Mouse (Mus musculus) forebrain, embryonic 12.5 days (tissue): ENCODE measurements around the gene Zbtb18. TPM values are rescaled to one million over a fixed set of nuclear protein-coding genes. Genes with fewer than 3 reads are reported as not detected.

ENCODE experiments used
- ATAC-seq: fragments of 200-750 bp; cut with Nextera tagmentation; 2 replicates; pipeline ENCODE4 v1.8.0; 2017; ENCODE audit warnings: moderate TSS enrichment; ENCODE audit not compliant: low FRiP score
- H3K27ac ChIP-seq: fragments of 300-500 bp; sonication (generic); 2 replicates; pipeline ENCODE4 v1.5.1; 2016; ENCODE audit warnings: mild to moderate bottlenecking
- H3K27me3 ChIP-seq: fragments of 300-500 bp; sonication (generic); 2 replicates; pipeline ENCODE4 v1.6.1; 2016; ENCODE audit warnings: mild to moderate bottlenecking
- H3K36me3 ChIP-seq: fragments of 300-500 bp; sonication (generic); replicated peaks from 2 replicates; pipeline ENCODE4 v1.6.1; 2016; ENCODE audit warnings: mild to moderate bottlenecking
- H3K4me1 ChIP-seq: fragments of 300-500 bp; sonication (generic); 2 replicates; pipeline ENCODE4 v1.6.1; 2016
- H3K4me2 ChIP-seq: fragments of 300-500 bp; sonication (generic); 2 replicates; pipeline ENCODE4 v1.6.1; 2016; ENCODE audit warnings: mild to moderate bottlenecking, moderate library complexity
- H3K4me3 ChIP-seq: fragments of 300-500 bp; sonication (generic); replicated peaks from 2 replicates; pipeline ENCODE4 v1.5.1; 2016; ENCODE audit warnings: mild to moderate bottlenecking
- H3K9ac ChIP-seq: fragments of 300-500 bp; sonication (generic); 2 replicates; pipeline ENCODE4 v1.6.1; 2016; ENCODE audit warnings: mild to moderate bottlenecking
- H3K9me3 ChIP-seq: fragments of 300-500 bp; sonication (generic); 2 replicates; pipeline ENCODE4 v1.6.1; 2016
- WGBS: fragments of 180-500 bp; shearing (Covaris S2); methylation state at CpG from one replicate; pipeline ENCODE4 v1.1.7; 2016; 5-methylcytosine and 5-hydroxymethylcytosine counted together
- polyA plus RNA-seq: library from polyadenylated mRNA; unstranded; fragments of >200 nt; fragmentation: Nextera tagmentation; extraction: Ambion mirVana; gene quantifications from 2 replicates; pipeline ENCODE4 v1.2.1, GENCODE M21; 2016

Zbtb18 gene
- polyA plus RNA-seq, 1 experiment from 2014 or later = 21.6 TPM

GRCm38 (mm10) chr1:177491280-177491679 lies 49.1 kb downstream of the Zbtb18 start:
- no peak for ATAC-seq
- no peak overlapping the region for H3K27ac ChIP-seq
- no peak overlapping the region for H3K4me3 ChIP-seq
- H3K36me3 ChIP-seq = no peaks in the 10 kb centered on the region
- 85% methylated on average over 8 of the region's 8 CpGs for WGBS
- no peaks in the 10 kb centered on the region; the same call in 1 of the 2 replicates for H3K27me3 ChIP-seq
- H3K4me2 ChIP-seq = no peak overlapping the region
- H3K4me1 ChIP-seq = peaks cover 14% of the 10 kb centered on the region; the same call in 1 of the 2 replicates
- no peaks in the 10 kb centered on the region for H3K9me3 ChIP-seq
- no peak overlapping the region for H3K9ac ChIP-seq

- no peak overlapping the region for H3K9ac ChIP-seq
- ATAC-seq = no peak
- H3K36me3 ChIP-seq = no peaks in the 10 kb centered on the region
- H3K9me3 ChIP-seq = no peaks in the 10 kb centered on the region
- H3K27me3 ChIP-seq = no peaks in the 10 kb centered on the region
- H3K4me2 ChIP-seq = no peak overlapping the region
- H3K27ac ChIP-seq = no peak overlapping the region
- peaks cover 14% of the 10 kb centered on the region; the same call in 1 of the 2 replicates for H3K4me1 ChIP-seq
- WGBS = 83% methylated on average over 8 of the region's 8 CpGs
- no peak overlapping the region for H3K4me3 ChIP-seq
Measured at GRCm38 (mm10) chr1:177494306-177494705, 52.2 kb downstream of the Zbtb18 start.

GRCm38 (mm10) chr1:177494913-177495542 lies 52.9 kb downstream of the Zbtb18 start:
- H3K4me2 ChIP-seq = no peak overlapping the region
- ATAC-seq = no peak
- no peak overlapping the region for H3K9ac ChIP-seq
- no peaks in the 10 kb centered on the region for H3K9me3 ChIP-seq
- WGBS = 56% methylated on average over 9 of the region's 9 CpGs
- no peaks in the 10 kb centered on the region for H3K27me3 ChIP-seq
- peaks cover 14% of the 10 kb centered on the region; the same call in 1 of the 2 replicates for H3K4me1 ChIP-seq
- H3K36me3 ChIP-seq = no peaks in the 10 kb centered on the region
- H3K27ac ChIP-seq = no peak overlapping the region
- no peak overlapping the region for H3K4me3 ChIP-seq

Other genes with a start within 250 kb of the Zbtb18 start
- gene Akt3, start 184.1 kb upstream of the Zbtb18 start, polyA plus RNA-seq = 24.5 and 28.0 TPM in 2 replicates